Mouse (Mus musculus): Measurements from ENCODE around the gene S100a4. TPM values are rescaled to one million over a fixed set of nuclear protein-coding genes. Genes with fewer than 3 reads are reported as not detected.
A peak's percentile ranks its signal among the peaks of the same experiment; 100 is the strongest.

Gene S100a4
- polyA plus RNA-seq, 1 experiment from 2014 or later: 1.9 TPM

DNA sequence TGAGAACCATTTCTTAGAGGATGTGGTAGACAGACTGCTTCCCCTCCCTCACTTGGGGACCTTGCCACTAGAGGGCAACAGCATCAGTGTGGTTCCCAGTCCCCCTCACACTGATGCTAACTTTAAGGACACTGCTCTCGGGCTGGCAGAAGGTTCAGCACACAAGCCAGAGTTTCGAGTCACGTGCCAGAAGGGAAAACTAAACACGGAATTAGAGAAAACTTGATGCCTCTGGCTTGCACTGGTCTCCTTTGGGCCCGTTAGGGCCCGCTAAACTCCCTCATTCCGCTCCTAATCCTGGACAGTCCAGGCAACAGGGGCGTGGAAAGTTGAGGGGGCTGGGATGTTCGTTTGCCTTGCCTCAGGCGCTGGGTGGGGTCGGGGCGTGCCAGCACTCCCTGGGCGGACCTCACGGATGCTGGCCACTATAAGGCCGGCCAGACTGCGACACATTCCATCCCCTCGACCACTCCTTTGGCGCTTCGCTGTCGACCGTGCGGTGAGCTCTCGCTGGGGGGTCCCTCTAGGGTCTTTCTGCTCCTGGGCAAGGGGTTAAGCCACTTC is 9.2 kb downstream of the S100a4 start, which contains the start of gene S100a6:
Gene S100a6 (plus strand): TSS at position 155 of the 564 bp plus-strand sequence.
- Histone ChIP-seq H3K27me3 (ENCODE audit: control insufficient read depth, insufficient read depth, low read length) (no peaks in the 10 kb centered on the region; the same call in 1 of the 2 replicates), H3K36me3 (ENCODE audit: control insufficient read depth, insufficient read depth, low read length) (no peaks in the 10 kb centered on the region), H3K9me3 (ENCODE audit: control insufficient read depth, low read length) (peaks cover 3% of the 10 kb centered on the region; the same call in 1 of the 2 replicates), H3K27ac (ENCODE audit: low read depth, low read length) (no peak within 1 kb of the TSS), H3K4me3 (ENCODE audit: low read depth, low read length) (peak within 1 kb of the TSS; percentile 28), H3K4me2 (ENCODE audit: low read depth, low read length, severe bottlenecking) (peak within 1 kb of the TSS; percentile 71), H3K4me1 (replicated peaks; ENCODE audit: control insufficient read depth, insufficient read depth, low read length) (peaks cover 5% of the 10 kb centered on the region; the same call in 1 of the 2 replicates), H3K9ac (ENCODE audit: low read length) (peak within 1 kb of the TSS; percentile 48)
- WGBS: under 1% methylated on average over 23 of the region's 23 CpGs
- DNase-seq (ENCODE audit: low spot score) (peak; percentile 78), ATAC-seq (replicated peaks; ENCODE audit: low FRiP score) (peak; percentile 77)

DNA sequence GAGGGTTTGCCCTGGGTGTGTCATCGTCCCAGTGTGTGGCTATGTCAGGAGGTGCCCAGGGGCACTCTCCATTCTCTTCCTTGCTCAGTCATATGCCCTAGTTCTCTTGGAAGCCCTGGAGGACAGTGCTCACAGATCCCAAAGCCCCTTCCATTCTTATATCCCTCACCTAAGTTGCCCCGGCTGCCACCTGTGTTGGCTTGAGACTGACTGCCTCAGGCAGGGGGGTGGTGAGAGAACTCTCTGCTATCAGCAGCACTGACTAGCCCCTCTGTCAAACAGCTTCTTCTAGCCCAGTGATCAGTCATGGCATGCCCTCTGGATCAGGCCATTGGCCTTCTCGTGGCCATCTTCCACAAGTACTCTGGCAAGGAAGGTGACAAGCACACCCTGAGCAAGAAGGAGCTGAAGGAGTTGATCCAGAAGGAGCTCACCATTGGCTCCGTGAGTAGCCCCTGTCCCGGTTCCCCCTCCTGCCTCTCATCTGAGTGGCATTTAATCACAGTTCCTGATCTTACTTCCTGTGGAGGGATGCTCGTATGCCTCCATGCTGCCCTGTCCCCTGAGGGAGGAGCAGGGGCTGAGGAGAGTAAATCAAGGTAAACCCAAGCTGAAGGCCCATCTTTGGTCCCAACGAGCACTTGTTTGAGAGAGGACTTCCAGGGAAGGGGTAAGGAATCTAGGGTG is 10.0 kb downstream of the S100a4 start:
- Histone ChIP-seq H3K27me3 (ENCODE audit: control insufficient read depth, insufficient read depth, low read length) (no peaks in the 10 kb centered on the region; the same call in 1 of the 2 replicates), H3K4me1 (replicated peaks; ENCODE audit: control insufficient read depth, insufficient read depth, low read length) (peaks cover 5% of the 10 kb centered on the region; the same call in 1 of the 2 replicates), H3K4me2 (ENCODE audit: low read depth, low read length, severe bottlenecking) (peak overlapping the region; percentile 71; the same call in 1 of the 2 replicates), H3K36me3 (ENCODE audit: control insufficient read depth, insufficient read depth, low read length) (no peaks in the 10 kb centered on the region), H3K27ac (ENCODE audit: low read depth, low read length) (no peak overlapping the region), H3K9ac (ENCODE audit: low read length) (no peak overlapping the region), H3K4me3 (ENCODE audit: low read depth, low read length) (no peak overlapping the region), H3K9me3 (ENCODE audit: control insufficient read depth, low read length) (peaks cover 3% of the 10 kb centered on the region; the same call in 1 of the 2 replicates)
- 68% methylated on average over 7 of the region's 7 CpGs for WGBS
- ATAC-seq (replicated peaks; ENCODE audit: low FRiP score) (no peak; the same call in 1 of the 2 replicates), DNase-seq (ENCODE audit: low spot score) (no peak)

DNA sequence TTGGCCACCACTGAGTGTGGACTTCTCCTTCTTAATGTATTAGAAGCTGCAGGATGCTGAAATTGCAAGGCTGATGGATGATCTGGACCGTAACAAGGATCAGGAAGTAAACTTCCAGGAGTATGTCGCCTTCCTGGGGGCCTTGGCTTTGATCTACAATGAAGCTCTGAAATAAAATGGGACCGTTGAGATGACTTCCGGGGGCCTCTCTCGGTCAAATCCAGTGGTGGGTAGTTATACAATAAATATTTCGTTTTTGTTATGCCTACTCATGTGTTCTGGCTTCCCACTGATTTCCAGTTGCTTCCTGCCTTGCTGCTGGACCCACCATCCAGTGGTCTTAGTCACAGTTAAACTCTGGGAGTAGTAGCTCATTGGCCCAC is 10.6 kb downstream of the S100a4 start:
- peaks cover 3% of the 10 kb centered on the region; the same call in 1 of the 2 replicates for H3K9me3 ChIP-seq (ENCODE audit: control insufficient read depth, low read length)
- no peaks in the 10 kb centered on the region for H3K36me3 ChIP-seq (ENCODE audit: control insufficient read depth, insufficient read depth, low read length)
- H3K4me1 ChIP-seq (replicated peaks; ENCODE audit: control insufficient read depth, insufficient read depth, low read length): peaks cover 5% of the 10 kb centered on the region; the same call in 1 of the 2 replicates
- no peak overlapping the region for H3K4me3 ChIP-seq (ENCODE audit: low read depth, low read length)
- H3K9ac ChIP-seq (ENCODE audit: low read length): no peak overlapping the region
- ATAC-seq (replicated peaks; ENCODE audit: low FRiP score) (no peak), DNase-seq (ENCODE audit: low spot score) (no peak)
- WGBS: 87% methylated on average over 6 of the region's 6 CpGs
- no peak overlapping the region for H3K4me2 ChIP-seq (ENCODE audit: low read depth, low read length, severe bottlenecking)
- no peaks in the 10 kb centered on the region; the same call in 1 of the 2 replicates for H3K27me3 ChIP-seq (ENCODE audit: control insufficient read depth, insufficient read depth, low read length)
- no peak overlapping the region for H3K27ac ChIP-seq (ENCODE audit: low read depth, low read length)

DNA sequence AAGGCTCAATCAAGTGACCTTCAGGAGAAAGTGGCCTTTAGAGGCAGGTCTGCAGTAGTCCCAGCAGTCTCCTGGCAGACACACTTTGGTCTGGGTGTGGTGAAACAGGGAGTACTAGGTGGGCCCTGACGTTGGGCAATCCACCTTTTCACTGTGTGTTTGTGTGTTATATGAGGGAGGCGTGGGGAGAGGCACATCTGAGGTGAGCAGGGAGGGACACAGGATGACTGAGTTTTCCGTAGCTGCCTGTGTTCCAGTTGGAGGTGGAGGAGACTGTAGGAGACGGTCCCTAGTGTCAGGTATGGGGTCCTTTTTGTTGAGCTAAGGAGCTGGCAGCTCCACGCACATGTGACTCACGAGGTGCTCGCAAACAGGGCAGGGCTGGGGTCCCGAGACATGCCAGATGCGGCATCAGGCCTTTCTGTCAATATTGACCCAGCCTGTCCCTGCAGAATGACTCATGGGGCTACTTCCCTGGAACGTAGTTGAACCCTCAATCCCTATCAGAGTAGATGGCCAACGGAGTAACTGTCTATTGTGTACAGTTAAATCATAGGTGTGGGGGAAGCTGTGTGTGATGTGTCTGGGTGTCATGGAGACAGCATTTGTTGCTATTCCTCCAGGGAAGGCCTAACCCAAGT is 11.2 kb downstream of the S100a4 start:
- DNase-seq (ENCODE audit: low spot score) (no peak), ATAC-seq (replicated peaks; ENCODE audit: low FRiP score) (no peak)
- H3K4me3 ChIP-seq (ENCODE audit: low read depth, low read length): no peak overlapping the region
- no peaks in the 10 kb centered on the region; the same call in 1 of the 2 replicates for H3K27me3 ChIP-seq (ENCODE audit: control insufficient read depth, insufficient read depth, low read length)
- H3K9me3 ChIP-seq (ENCODE audit: control insufficient read depth, low read length): peaks cover 3% of the 10 kb centered on the region; the same call in 1 of the 2 replicates
- H3K9ac ChIP-seq (ENCODE audit: low read length): no peak overlapping the region
- H3K36me3 ChIP-seq (ENCODE audit: control insufficient read depth, insufficient read depth, low read length): no peaks in the 10 kb centered on the region
- H3K4me1 ChIP-seq (replicated peaks; ENCODE audit: control insufficient read depth, insufficient read depth, low read length): peaks cover 5% of the 10 kb centered on the region; the same call in 1 of the 2 replicates
- H3K4me2 ChIP-seq (ENCODE audit: low read depth, low read length, severe bottlenecking): no peak overlapping the region
- 84% methylated on average over 11 of the region's 11 CpGs for WGBS
- no peak overlapping the region for H3K27ac ChIP-seq (ENCODE audit: low read depth, low read length)

DNA sequence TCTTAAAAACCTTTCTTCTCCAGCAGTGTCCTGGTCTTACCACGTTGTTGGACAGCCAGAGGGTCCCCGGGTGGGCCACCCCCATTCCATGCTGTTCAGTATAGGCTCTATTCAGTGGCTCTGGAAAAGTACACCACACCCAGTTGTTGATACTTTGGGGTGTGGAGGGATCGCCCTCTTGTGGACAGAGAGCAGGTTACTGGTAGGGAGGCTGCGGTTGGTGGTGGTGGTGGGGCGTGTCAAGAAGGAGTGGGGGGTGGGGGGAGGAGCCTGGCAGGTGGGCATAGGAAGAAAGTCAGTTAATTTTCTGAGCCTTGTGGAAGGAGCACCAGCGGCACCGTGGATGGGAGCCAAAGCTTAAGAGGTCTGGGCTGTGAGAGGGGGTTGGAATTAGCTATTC is 11.8 kb downstream of the S100a4 start:
- peaks cover 5% of the 10 kb centered on the region; the same call in 1 of the 2 replicates for H3K4me1 ChIP-seq (replicated peaks; ENCODE audit: control insufficient read depth, insufficient read depth, low read length)
- H3K4me2 ChIP-seq (ENCODE audit: low read depth, low read length, severe bottlenecking): no peak overlapping the region
- peaks cover 3% of the 10 kb centered on the region; the same call in 1 of the 2 replicates for H3K9me3 ChIP-seq (ENCODE audit: control insufficient read depth, low read length)
- WGBS: 13% methylated on average over 7 of the region's 7 CpGs
- H3K9ac ChIP-seq (ENCODE audit: low read length): no peak overlapping the region
- H3K36me3 ChIP-seq (ENCODE audit: control insufficient read depth, insufficient read depth, low read length): no peaks in the 10 kb centered on the region
- H3K27ac ChIP-seq (ENCODE audit: low read depth, low read length): no peak overlapping the region
- peak; percentile 63 for DNase-seq (ENCODE audit: low spot score)
- peak; percentile 53 for ATAC-seq (replicated peaks; ENCODE audit: low FRiP score)
- no peak overlapping the region for H3K4me3 ChIP-seq (ENCODE audit: low read depth, low read length)
- no peaks in the 10 kb centered on the region; the same call in 1 of the 2 replicates for H3K27me3 ChIP-seq (ENCODE audit: control insufficient read depth, insufficient read depth, low read length)

DNA sequence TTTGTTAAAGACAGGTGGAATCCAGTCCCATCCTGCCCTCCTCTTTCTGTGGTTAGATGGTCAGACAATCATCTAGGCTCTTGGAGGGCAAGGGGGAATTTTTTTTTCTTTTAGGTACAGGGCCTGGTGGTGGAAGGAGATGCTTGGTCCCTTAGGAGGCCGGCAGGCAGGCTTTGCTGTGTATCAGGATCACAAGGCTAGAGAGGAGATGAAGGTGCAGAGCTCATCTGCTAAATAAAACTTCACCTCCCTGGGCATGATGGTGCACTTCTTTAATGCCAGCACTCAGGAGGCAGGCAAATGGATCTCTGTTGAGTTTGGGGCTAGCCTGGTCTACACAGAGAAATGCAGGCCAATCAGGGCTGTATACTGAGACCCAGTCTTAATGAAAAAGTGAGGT is 12.3 kb downstream of the S100a4 start:
- ATAC-seq (replicated peaks; ENCODE audit: low FRiP score): no peak
- H3K4me2 ChIP-seq (ENCODE audit: low read depth, low read length, severe bottlenecking): no peak overlapping the region
- no peak for DNase-seq (ENCODE audit: low spot score)
- H3K9ac ChIP-seq (ENCODE audit: low read length): no peak overlapping the region
- WGBS: 87% methylated on average over 1 of the region's 1 CpGs
- H3K4me1 ChIP-seq (replicated peaks; ENCODE audit: control insufficient read depth, insufficient read depth, low read length): peaks cover 5% of the 10 kb centered on the region; the same call in 1 of the 2 replicates
- peaks cover 3% of the 10 kb centered on the region; the same call in 1 of the 2 replicates for H3K9me3 ChIP-seq (ENCODE audit: control insufficient read depth, low read length)
- H3K36me3 ChIP-seq (ENCODE audit: control insufficient read depth, insufficient read depth, low read length): no peaks in the 10 kb centered on the region
- no peak overlapping the region for H3K4me3 ChIP-seq (ENCODE audit: low read depth, low read length)
- no peak overlapping the region for H3K27ac ChIP-seq (ENCODE audit: low read depth, low read length)
- no peaks in the 10 kb centered on the region; the same call in 1 of the 2 replicates for H3K27me3 ChIP-seq (ENCODE audit: control insufficient read depth, insufficient read depth, low read length)

DNA sequence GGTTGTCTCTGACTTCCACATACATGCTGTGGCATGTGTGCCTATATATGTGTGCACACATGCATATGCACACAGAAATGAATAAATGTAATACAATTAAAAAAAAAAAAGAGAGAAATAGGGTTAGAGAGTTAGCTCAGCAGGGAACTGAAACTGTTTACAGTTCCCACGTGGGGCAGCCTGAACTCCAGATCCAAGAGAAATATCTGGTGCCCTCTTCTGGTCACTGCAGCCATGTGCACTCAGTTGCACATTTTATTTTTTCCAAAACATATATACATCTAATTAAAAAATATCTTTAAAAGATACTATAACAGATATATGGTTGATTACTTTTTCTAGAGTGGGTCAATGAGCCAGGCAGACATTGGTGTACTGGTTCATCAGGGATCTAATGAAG is 14.0 kb downstream of the S100a4 start:
- Histone ChIP-seq H3K9ac (ENCODE audit: low read length) (no peak overlapping the region), H3K27ac (ENCODE audit: low read depth, low read length) (no peak overlapping the region), H3K4me1 (replicated peaks; ENCODE audit: control insufficient read depth, insufficient read depth, low read length) (peaks cover 5% of the 10 kb centered on the region; the same call in 1 of the 2 replicates), H3K9me3 (ENCODE audit: control insufficient read depth, low read length) (peaks cover 3% of the 10 kb centered on the region; the same call in 1 of the 2 replicates), H3K4me3 (ENCODE audit: low read depth, low read length) (no peak overlapping the region), H3K4me2 (ENCODE audit: low read depth, low read length, severe bottlenecking) (no peak overlapping the region), H3K36me3 (ENCODE audit: control insufficient read depth, insufficient read depth, low read length) (no peaks in the 10 kb centered on the region), H3K27me3 (ENCODE audit: control insufficient read depth, insufficient read depth, low read length) (no peaks in the 10 kb centered on the region; the same call in 1 of the 2 replicates)
- ATAC-seq (replicated peaks; ENCODE audit: low FRiP score): no peak
- 24% methylated on average over 1 of the region's 1 CpGs for WGBS
- DNase-seq (ENCODE audit: low spot score): no peak

DNA sequence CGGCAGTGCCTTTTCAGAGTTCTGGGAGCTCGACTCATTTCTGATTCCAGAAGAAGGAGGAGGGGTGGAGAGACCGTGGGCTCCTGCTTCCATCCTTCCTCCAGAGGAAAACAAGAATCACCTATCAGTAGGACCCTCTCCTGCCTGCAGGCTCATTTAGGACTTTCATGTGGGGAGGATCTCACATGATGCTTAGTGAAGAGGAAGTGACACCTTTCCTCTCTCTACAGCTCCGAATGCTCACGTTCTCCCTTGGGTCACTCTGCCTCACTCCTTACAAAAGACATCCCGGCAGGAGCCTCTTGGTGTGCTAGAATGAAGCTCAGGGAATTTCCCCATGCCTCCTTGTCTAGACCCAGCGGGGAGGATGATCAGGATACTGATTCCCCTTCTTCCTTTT is 18.0 kb downstream of the S100a4 start:
- no peaks in the 10 kb centered on the region for H3K27me3 ChIP-seq (ENCODE audit: control insufficient read depth, insufficient read depth, low read length)
- DNase-seq (ENCODE audit: low spot score): no peak
- H3K9ac ChIP-seq (ENCODE audit: low read length): no peak overlapping the region
- no peak overlapping the region for H3K4me3 ChIP-seq (ENCODE audit: low read depth, low read length)
- ATAC-seq (replicated peaks; ENCODE audit: low FRiP score): no peak
- peaks cover 3% of the 10 kb centered on the region; the same call in 1 of the 2 replicates for H3K9me3 ChIP-seq (ENCODE audit: control insufficient read depth, low read length)
- 56% methylated on average over 7 of the region's 7 CpGs for WGBS
- no peak overlapping the region for H3K4me2 ChIP-seq (ENCODE audit: low read depth, low read length, severe bottlenecking)
- peaks cover 9% of the 10 kb centered on the region; the same call in 1 of the 2 replicates for H3K4me1 ChIP-seq (replicated peaks; ENCODE audit: control insufficient read depth, insufficient read depth, low read length)
- H3K36me3 ChIP-seq (ENCODE audit: control insufficient read depth, insufficient read depth, low read length): no peaks in the 10 kb centered on the region
- no peak overlapping the region for H3K27ac ChIP-seq (ENCODE audit: low read depth, low read length)

Measured in forebrain, embryonic 11.5 days (tissue).